Mouse (Mus musculus) hindbrain, embryonic 13.5 days (tissue): ENCODE results near the gene Arhgap45. TPM values are rescaled to one million over a fixed set of nuclear protein-coding genes. Genes with fewer than 3 reads are reported as not detected.
"Not testable (repeated sequence)": the region's sequence is repeated elsewhere in the genome, so short reads cannot be mapped to it uniquely, and the experiment has no call there.

Experiments used
- ATAC-seq: fragments of 200-750 bp; cut with Nextera tagmentation; 2 replicates; pipeline ENCODE4 v1.8.0; 2017; ENCODE audit warnings: moderate TSS enrichment; ENCODE audit not compliant: low FRiP score
- H3K27ac ChIP-seq: fragments of 300-500 bp; sonication (generic); 2 replicates; pipeline ENCODE4 v1.5.1; 2015; ENCODE audit warnings: inconsistent platforms, mild to moderate bottlenecking, moderate library complexity
- H3K27me3 ChIP-seq: fragments of 300-500 bp; sonication (generic); 2 replicates; pipeline ENCODE4 v1.6.1; 2015; ENCODE audit warnings: mild to moderate bottlenecking, inconsistent platforms
- H3K36me3 ChIP-seq: fragments of 300-500 bp; sonication (generic); 2 replicates; pipeline ENCODE4 v1.6.1; 2015; ENCODE audit warnings: mild to moderate bottlenecking, inconsistent platforms
- H3K4me1 ChIP-seq: fragments of 300-500 bp; sonication (generic); replicated peaks from 2 replicates; pipeline ENCODE4 v1.6.1; 2015; ENCODE audit warnings: inconsistent platforms
- H3K4me2 ChIP-seq: fragments of 300-500 bp; sonication (generic); 2 replicates; pipeline ENCODE4 v1.6.1; 2015; ENCODE audit warnings: inconsistent platforms, mild to moderate bottlenecking, moderate library complexity
- H3K4me3 ChIP-seq: fragments of 300-500 bp; sonication (generic); 2 replicates; pipeline ENCODE4 v1.5.1; 2015; ENCODE audit warnings: mild to moderate bottlenecking, inconsistent platforms
- H3K9ac ChIP-seq: fragments of 300-500 bp; sonication (generic); 2 replicates; pipeline ENCODE4 v1.6.1; 2015; ENCODE audit warnings: mild to moderate bottlenecking, inconsistent platforms
- H3K9me3 ChIP-seq: fragments of 300-500 bp; sonication (generic); 2 replicates; pipeline ENCODE4 v1.6.1; 2016; ENCODE audit warnings: inconsistent platforms
- WGBS: fragments of 180-500 bp; shearing (Covaris S2); methylation state at CpG from one replicate; pipeline ENCODE4 v1.1.7; 2015; 5-methylcytosine and 5-hydroxymethylcytosine counted together
- polyA plus RNA-seq: library from polyadenylated mRNA; unstranded; fragments of >200 nt; fragmentation: Nextera tagmentation; extraction: Ambion mirVana; gene quantifications from 2 replicates; pipeline ENCODE4 v1.2.1, GENCODE M21; 2015

Arhgap45 gene
- polyA plus RNA-seq, 1 experiment from 2014 or later = 2.8 TPM

DNA sequence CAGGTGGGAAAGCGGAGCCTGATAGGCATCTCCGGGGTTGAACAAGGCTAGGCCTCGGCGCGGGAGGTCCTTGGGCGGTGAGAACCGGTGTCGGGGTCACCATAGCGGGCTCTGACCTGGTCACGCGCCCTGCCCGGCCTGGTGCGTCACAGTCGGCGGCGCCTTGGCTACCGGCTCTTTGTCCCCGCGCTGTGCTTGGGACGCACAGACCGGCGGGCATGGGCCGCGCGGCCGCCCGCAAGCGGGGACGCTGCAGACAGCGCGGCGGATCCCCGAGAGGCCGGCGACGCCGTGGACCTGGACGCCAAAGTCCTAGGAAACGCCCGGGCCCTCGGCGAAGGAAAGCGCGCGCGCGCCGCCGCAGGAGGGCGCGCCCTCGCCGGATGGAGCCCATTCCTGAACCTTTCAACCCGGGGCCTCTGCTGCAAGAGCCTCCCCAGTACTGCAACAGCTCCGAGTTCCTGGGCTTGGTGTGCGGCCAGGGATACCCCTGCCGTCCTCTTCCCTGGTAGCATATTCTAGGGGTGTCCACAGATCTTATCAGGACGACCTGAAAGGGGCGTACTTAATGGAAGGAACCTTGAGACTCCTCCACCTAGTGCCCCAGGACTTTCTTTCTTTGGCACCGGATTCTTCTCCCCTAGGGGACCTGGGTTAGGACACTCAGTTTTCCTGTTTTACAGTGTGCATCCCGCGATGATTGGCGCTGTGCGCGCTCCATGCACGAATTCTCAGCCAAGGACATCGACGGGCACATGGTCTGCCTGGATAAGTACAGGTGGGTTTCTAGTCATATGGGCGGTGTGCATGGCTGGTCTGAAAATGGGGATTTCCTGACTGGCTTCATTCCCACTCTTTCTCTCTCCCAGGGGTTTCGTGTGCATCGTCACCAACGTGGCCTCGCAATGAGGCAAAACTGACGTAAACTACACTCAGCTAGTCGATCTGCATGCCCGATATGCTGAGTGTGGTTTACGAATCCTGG is 37.7 kb downstream of the Arhgap45 start:
- H3K4me3 ChIP-seq = peak overlapping the region; percentile 87
- H3K27me3 ChIP-seq = 0 out of 2 replicates have a peak, but pooled peaks cover 5% of the 10 kb centered on the region
- H3K4me2 ChIP-seq = peak overlapping the region; percentile 80
- H3K9ac ChIP-seq = peak overlapping the region; percentile 97
- WGBS = 1% methylated on average over 77 of the region's 77 CpGs
- no peaks in the 10 kb centered on the region for H3K9me3 ChIP-seq
- peak overlapping the region; percentile 98 for H3K27ac ChIP-seq
- H3K4me1 ChIP-seq = peaks cover 28% of the 10 kb centered on the region
- peak; percentile 62 for ATAC-seq
- H3K36me3 ChIP-seq = peaks cover 35% of the 10 kb centered on the region

GRCm38 (mm10) chr10:80054911-80055310 is 38.5 kb downstream of the Arhgap45 start:
- not testable (repeated sequence) for H3K9me3 ChIP-seq, H3K27me3 ChIP-seq, ATAC-seq
- H3K4me2 ChIP-seq = peak overlapping the region; percentile 80
- WGBS = 21% methylated on average over 3 of the region's 3 CpGs
- peak overlapping the region; percentile 97 for H3K9ac ChIP-seq
- peaks cover 28% of the 10 kb centered on the region for H3K4me1 ChIP-seq
- peaks cover 43% of the 10 kb centered on the region for H3K36me3 ChIP-seq
- H3K27ac ChIP-seq = peak overlapping the region; percentile 98
- H3K4me3 ChIP-seq = peak overlapping the region; percentile 87

GRCm38 (mm10) chr10:80055364-80055763 is 38.9 kb downstream of the Arhgap45 start:
- Histone ChIP-seq H3K4me3 (peak overlapping the region; percentile 87), H3K4me2 (peak overlapping the region; percentile 80), H3K27ac (no peak overlapping the region; the same call in 1 of the 2 replicates), H3K9ac (peak overlapping the region; percentile 97), H3K4me1 (peaks cover 28% of the 10 kb centered on the region), H3K9me3 (no peaks in the 10 kb centered on the region), H3K36me3 (peaks cover 47% of the 10 kb centered on the region), H3K27me3 (0 out of 2 replicates have a peak, but pooled peaks cover 1% of the 10 kb centered on the region)
- WGBS = 76% methylated on average over 5 of the region's 5 CpGs
- ATAC-seq = no peak

DNA sequence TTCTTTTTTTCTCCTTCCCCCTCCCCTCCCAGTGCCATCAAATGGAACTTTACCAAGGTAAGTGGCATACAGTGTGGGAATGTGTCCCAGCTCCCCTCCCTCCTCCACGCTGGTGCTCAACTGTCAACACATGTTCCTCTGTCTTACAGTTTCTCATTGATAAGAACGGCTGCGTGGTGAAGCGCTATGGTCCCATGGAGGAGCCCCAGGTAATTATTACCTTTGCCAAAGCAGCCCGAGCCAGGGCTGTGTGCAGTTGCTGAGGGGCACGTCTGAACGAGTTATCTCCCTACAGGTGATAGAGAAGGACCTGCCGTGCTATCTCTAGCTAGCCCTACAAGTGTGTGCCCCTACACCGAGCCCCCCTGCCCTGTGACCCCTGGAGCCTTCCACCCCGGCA is 39.4 kb downstream of the Arhgap45 start:
- Histone ChIP-seq H3K9ac (peak overlapping the region; percentile 97; the same call in 1 of the 2 replicates), H3K4me1 (peaks cover 28% of the 10 kb centered on the region), H3K36me3 (peaks cover 53% of the 10 kb centered on the region), H3K4me2 (no peak overlapping the region), H3K4me3 (no peak overlapping the region), H3K9me3 (no peaks in the 10 kb centered on the region), H3K27ac (no peak overlapping the region; the same call in 1 of the 2 replicates), H3K27me3 (no peaks in the 10 kb centered on the region)
- no peak for ATAC-seq
- 86% methylated on average over 10 of the region's 10 CpGs for WGBS

DNA sequence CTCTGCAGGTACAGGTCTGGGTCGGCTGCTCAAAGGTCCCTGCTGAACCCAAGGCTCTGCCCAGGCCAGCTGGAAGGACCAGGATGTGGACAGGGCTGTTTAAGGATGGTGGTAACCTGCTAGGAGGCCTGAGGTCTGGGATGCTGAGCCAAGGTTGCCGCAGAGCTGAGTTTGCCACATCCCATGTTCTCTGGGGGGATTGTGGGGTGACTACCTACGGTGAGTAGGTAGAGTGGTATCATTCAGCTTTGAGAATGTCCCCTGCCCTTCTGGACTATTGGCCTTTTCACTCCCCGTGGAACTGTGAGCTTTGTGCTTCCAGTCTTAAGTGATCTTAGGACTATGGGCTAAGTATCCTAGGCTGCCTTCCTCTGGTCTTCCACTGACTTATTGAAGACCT is 40.1 kb downstream of the Arhgap45 start:
- Histone ChIP-seq H3K9me3 (no peaks in the 10 kb centered on the region), H3K4me2 (no peak overlapping the region), H3K4me1 (peaks cover 28% of the 10 kb centered on the region), H3K36me3 (peaks cover 59% of the 10 kb centered on the region), H3K9ac (no peak overlapping the region), H3K4me3 (no peak overlapping the region), H3K27ac (no peak overlapping the region), H3K27me3 (no peaks in the 10 kb centered on the region)
- WGBS = 97% methylated on average over 4 of the region's 4 CpGs
- no peak for ATAC-seq

DNA sequence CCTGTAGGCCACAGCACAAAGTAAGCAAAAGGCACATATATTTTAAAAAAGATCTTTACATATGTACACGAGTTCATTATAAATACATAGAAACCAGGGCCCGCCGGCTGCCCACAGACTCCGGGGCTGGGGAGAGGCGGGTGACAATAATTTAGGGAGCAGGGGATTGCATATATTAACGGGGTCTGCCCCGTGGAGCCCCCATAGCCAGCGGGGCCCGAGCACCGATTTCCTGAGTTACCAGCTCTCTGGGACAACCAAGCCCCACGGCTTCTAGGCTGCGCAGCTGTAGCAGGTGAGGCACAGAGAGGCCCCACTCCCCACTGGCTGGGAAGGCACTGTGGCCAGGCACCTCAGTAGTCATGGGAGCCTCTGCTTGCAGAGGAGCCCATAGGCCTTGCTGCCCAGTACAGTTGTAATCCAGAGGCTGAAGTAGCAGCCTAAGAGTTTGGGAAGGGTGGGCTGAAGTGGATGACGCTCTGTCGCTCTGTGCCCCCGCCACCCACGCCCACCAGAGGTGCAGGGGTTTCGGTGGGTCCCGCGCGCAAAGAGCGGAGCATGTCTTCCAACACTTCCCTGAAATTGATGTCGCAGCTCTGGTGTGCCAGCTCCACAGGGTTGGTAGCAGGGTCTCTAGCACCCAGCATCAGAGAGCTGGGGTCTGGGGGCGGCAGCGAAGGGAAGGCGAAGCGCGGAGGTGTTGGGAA is 40.7 kb downstream of the Arhgap45 start:
- H3K36me3 ChIP-seq = peaks cover 65% of the 10 kb centered on the region
- H3K27me3 ChIP-seq = no peaks in the 10 kb centered on the region
- no peak overlapping the region for H3K4me2 ChIP-seq
- H3K9me3 ChIP-seq = no peaks in the 10 kb centered on the region
- no peak overlapping the region for H3K27ac ChIP-seq
- H3K4me1 ChIP-seq = peaks cover 28% of the 10 kb centered on the region
- no peak for ATAC-seq
- peak overlapping the region; percentile 35 for H3K9ac ChIP-seq
- WGBS = 92% methylated on average over 27 of the region's 27 CpGs
- H3K4me3 ChIP-seq = no peak overlapping the region

- WGBS = 82% methylated on average over 30 of the region's 30 CpGs
- Histone ChIP-seq H3K4me2 (no peak overlapping the region), H3K9ac (peak overlapping the region; percentile 43), H3K4me3 (no peak overlapping the region), H3K27ac (no peak overlapping the region), H3K4me1 (peaks cover 27% of the 10 kb centered on the region), H3K36me3 (peaks cover 72% of the 10 kb centered on the region), H3K9me3 (no peaks in the 10 kb centered on the region), H3K27me3 (no peaks in the 10 kb centered on the region)
- no peak for ATAC-seq
These were observed 41.4 kb downstream of the Arhgap45 start for GRCm38 (mm10) chr10:80057683-80058326.

- Histone ChIP-seq H3K9ac (peak overlapping the region; percentile 44), H3K9me3 (no peaks in the 10 kb centered on the region), H3K36me3 (peaks cover 83% of the 10 kb centered on the region), H3K4me2 (no peak overlapping the region), H3K4me3 (no peak overlapping the region), H3K27me3 (no peaks in the 10 kb centered on the region), H3K27ac (peak overlapping the region; percentile 71), H3K4me1 (peaks cover 12% of the 10 kb centered on the region)
- WGBS = 81% methylated on average over 5 of the region's 5 CpGs
- peak; percentile 67 for ATAC-seq
These were observed 46.7 kb downstream of the Arhgap45 start for GRCm38 (mm10) chr10:80063104-80063503.

- H3K27me3 ChIP-seq = no peaks in the 10 kb centered on the region
- H3K27ac ChIP-seq = peak overlapping the region; percentile 71
- H3K4me2 ChIP-seq = no peak overlapping the region
- H3K4me1 ChIP-seq = peaks cover 12% of the 10 kb centered on the region
- H3K9me3 ChIP-seq = no peaks in the 10 kb centered on the region
- no peak for ATAC-seq
- no peak overlapping the region for H3K4me3 ChIP-seq
- peaks cover 73% of the 10 kb centered on the region for H3K36me3 ChIP-seq
- 78% methylated on average over 23 of the region's 23 CpGs for WGBS
- peak overlapping the region; percentile 44; the same call in 1 of the 2 replicates for H3K9ac ChIP-seq
These were observed 47.6 kb downstream of the Arhgap45 start for GRCm38 (mm10) chr10:80063877-80064650.

GRCm38 (mm10) chr10:80069251-80069650 is 52.8 kb downstream of the Arhgap45 start:
- no peak for ATAC-seq
- H3K36me3 ChIP-seq = peaks cover 32% of the 10 kb centered on the region
- no peak overlapping the region for H3K9ac ChIP-seq
- H3K27ac ChIP-seq = no peak overlapping the region
- H3K4me1 ChIP-seq = peaks cover 10% of the 10 kb centered on the region
- WGBS = 92% methylated on average over 6 of the region's 7 CpGs
- H3K4me2 ChIP-seq = no peak overlapping the region
- no peak overlapping the region for H3K4me3 ChIP-seq
- H3K27me3 ChIP-seq = no peaks in the 10 kb centered on the region
- no peaks in the 10 kb centered on the region for H3K9me3 ChIP-seq

DNA sequence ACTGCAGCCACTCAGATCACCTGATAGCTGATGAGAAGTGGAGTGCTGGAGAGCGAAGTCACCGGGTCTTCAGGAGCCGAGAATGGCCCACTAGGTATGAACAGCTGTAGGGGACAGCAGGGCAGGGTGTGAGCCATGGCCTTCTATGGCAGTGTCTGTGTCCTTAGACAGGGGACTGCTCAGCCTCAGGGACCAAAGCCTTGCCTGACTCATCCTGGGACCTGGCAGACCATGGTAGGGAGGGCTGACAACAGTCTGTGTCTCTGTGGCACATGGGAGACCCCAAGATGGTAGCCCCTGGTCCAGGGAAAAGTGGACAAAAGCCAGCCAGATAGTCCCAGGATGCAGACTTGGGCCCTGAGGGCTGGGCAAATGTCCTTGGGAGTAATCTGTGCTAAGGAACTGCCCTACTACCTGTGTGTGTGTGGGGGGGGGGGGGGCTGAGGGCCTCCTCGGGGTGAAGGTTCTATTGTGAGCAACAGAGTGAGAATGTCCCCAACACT is 53.5 kb downstream of the Arhgap45 start:
- H3K4me2 ChIP-seq = no peak overlapping the region
- H3K9me3 ChIP-seq = no peaks in the 10 kb centered on the region
- no peaks in the 10 kb centered on the region for H3K27me3 ChIP-seq
- peaks cover 12% of the 10 kb centered on the region for H3K4me1 ChIP-seq
- H3K4me3 ChIP-seq = no peak overlapping the region
- peaks cover 25% of the 10 kb centered on the region for H3K36me3 ChIP-seq
- no peak overlapping the region for H3K9ac ChIP-seq
- WGBS = 92% methylated on average over 4 of the region's 4 CpGs
- ATAC-seq = no peak
- H3K27ac ChIP-seq = no peak overlapping the region
